Mouse (Mus musculus): ENCODE measurements around the gene Cacna1d. TPM values are rescaled to one million over a fixed set of nuclear protein-coding genes. Genes with fewer than 3 reads are reported as not detected.

Gene Cacna1d
- polyA plus RNA-seq, 1 experiment from 2014 or later: 4.2 TPM

GRCm38 (mm10) chr14:30120023-30120422 lies 371.2 kb downstream of the Cacna1d start:
- 74% methylated on average over 5 of the region's 5 CpGs for WGBS
- Histone ChIP-seq H3K9ac (no peak overlapping the region), H3K27ac (replicated peaks) (no peak overlapping the region), H3K4me3 (replicated peaks) (no peak overlapping the region), H3K4me2 (replicated peaks) (no peak overlapping the region), H3K27me3 (no peaks in the 10 kb centered on the region), H3K4me1 (peaks cover 5% of the 10 kb centered on the region), H3K9me3 (replicated peaks) (no peaks in the 10 kb centered on the region), H3K36me3 (peaks cover 7% of the 10 kb centered on the region; the same call in 1 of the 2 replicates)
- ATAC-seq (ENCODE audit: insufficient number of reproducible peaks, low FRiP score, low TSS enrichment, low read depth): no peak

GRCm38 (mm10) chr14:30113392-30114108 lies 377.7 kb downstream of the Cacna1d start:
- Histone ChIP-seq H3K4me1 (no peaks in the 10 kb centered on the region), H3K27ac (replicated peaks) (no peak overlapping the region), H3K9ac (no peak overlapping the region), H3K36me3 (peaks cover 9% of the 10 kb centered on the region; the same call in 1 of the 2 replicates), H3K9me3 (replicated peaks) (no peaks in the 10 kb centered on the region), H3K27me3 (no peaks in the 10 kb centered on the region), H3K4me3 (replicated peaks) (no peak overlapping the region), H3K4me2 (replicated peaks) (no peak overlapping the region)
- 55% methylated on average over 9 of the region's 9 CpGs for WGBS
- ATAC-seq (ENCODE audit: insufficient number of reproducible peaks, low FRiP score, low TSS enrichment, low read depth): no peak

- Histone ChIP-seq H3K9ac (no peak overlapping the region), H3K9me3 (replicated peaks) (no peaks in the 10 kb centered on the region), H3K27ac (replicated peaks) (no peak overlapping the region), H3K4me2 (replicated peaks) (no peak overlapping the region), H3K27me3 (no peaks in the 10 kb centered on the region), H3K36me3 (0 out of 2 replicates have a peak, but pooled peaks cover 3% of the 10 kb centered on the region), H3K4me1 (peaks cover 2% of the 10 kb centered on the region; the same call in 1 of the 2 replicates), H3K4me3 (replicated peaks) (no peak overlapping the region)
- 45% methylated on average over 2 of the region's 2 CpGs for WGBS
- ATAC-seq (ENCODE audit: insufficient number of reproducible peaks, low FRiP score, low TSS enrichment, low read depth): no peak
Observed at GRCm38 (mm10) chr14:30109079-30109478, 382.2 kb downstream of the Cacna1d start.

GRCm38 (mm10) chr14:30106550-30106949 lies 384.7 kb downstream of the Cacna1d start:
- Histone ChIP-seq H3K27me3 (no peaks in the 10 kb centered on the region), H3K4me3 (replicated peaks) (no peak overlapping the region), H3K9me3 (replicated peaks) (no peaks in the 10 kb centered on the region), H3K36me3 (0 out of 2 replicates have a peak, but pooled peaks cover 3% of the 10 kb centered on the region), H3K4me2 (replicated peaks) (no peak overlapping the region), H3K27ac (replicated peaks) (no peak overlapping the region), H3K4me1 (peaks cover 2% of the 10 kb centered on the region; the same call in 1 of the 2 replicates), H3K9ac (no peak overlapping the region)
- ATAC-seq (ENCODE audit: insufficient number of reproducible peaks, low FRiP score, low TSS enrichment, low read depth): no peak
- WGBS: 89% methylated on average over 4 of the region's 4 CpGs

- Histone ChIP-seq H3K9me3 (replicated peaks) (no peaks in the 10 kb centered on the region), H3K4me3 (replicated peaks) (no peak overlapping the region), H3K4me2 (replicated peaks) (no peak overlapping the region), H3K9ac (no peak overlapping the region), H3K4me1 (peaks cover 2% of the 10 kb centered on the region; the same call in 1 of the 2 replicates), H3K36me3 (0 out of 2 replicates have a peak, but pooled peaks cover 2% of the 10 kb centered on the region), H3K27ac (replicated peaks) (no peak overlapping the region), H3K27me3 (no peaks in the 10 kb centered on the region)
- 49% methylated on average over 6 of the region's 6 CpGs for WGBS
- ATAC-seq (ENCODE audit: insufficient number of reproducible peaks, low FRiP score, low TSS enrichment, low read depth): no peak
Observed at GRCm38 (mm10) chr14:30105551-30105950, 385.7 kb downstream of the Cacna1d start.

GRCm38 (mm10) chr14:30103946-30104536 lies 387.2 kb downstream of the Cacna1d start:
- ATAC-seq (ENCODE audit: insufficient number of reproducible peaks, low FRiP score, low TSS enrichment, low read depth): no peak
- H3K27ac ChIP-seq (replicated peaks): no peak overlapping the region
- peaks cover 2% of the 10 kb centered on the region; the same call in 1 of the 2 replicates for H3K4me1 ChIP-seq
- no peaks in the 10 kb centered on the region for H3K9me3 ChIP-seq (replicated peaks)
- H3K4me3 ChIP-seq (replicated peaks): no peak overlapping the region
- no peaks in the 10 kb centered on the region for H3K27me3 ChIP-seq
- no peak overlapping the region for H3K4me2 ChIP-seq (replicated peaks)
- 66% methylated on average over 8 of the region's 8 CpGs for WGBS
- no peak overlapping the region for H3K9ac ChIP-seq
- H3K36me3 ChIP-seq: 0 out of 2 replicates have a peak, but pooled peaks cover 2% of the 10 kb centered on the region

- Histone ChIP-seq H3K27ac (replicated peaks) (no peak overlapping the region), H3K4me3 (replicated peaks) (no peak overlapping the region), H3K9ac (no peak overlapping the region), H3K27me3 (no peaks in the 10 kb centered on the region), H3K36me3 (peaks cover 8% of the 10 kb centered on the region; the same call in 1 of the 2 replicates), H3K9me3 (replicated peaks) (no peaks in the 10 kb centered on the region), H3K4me2 (replicated peaks) (no peak overlapping the region), H3K4me1 (no peaks in the 10 kb centered on the region)
- WGBS: 51% methylated on average over 5 of the region's 5 CpGs
- no peak for ATAC-seq (ENCODE audit: insufficient number of reproducible peaks, low FRiP score, low TSS enrichment, low read depth)
Observed at GRCm38 (mm10) chr14:30097239-30097638, 394.0 kb downstream of the Cacna1d start.

GRCm38 (mm10) chr14:30092426-30092825 lies 398.8 kb downstream of the Cacna1d start:
- no peaks in the 10 kb centered on the region for H3K9me3 ChIP-seq (replicated peaks)
- no peak overlapping the region for H3K4me3 ChIP-seq (replicated peaks)
- H3K36me3 ChIP-seq: peaks cover 6% of the 10 kb centered on the region; the same call in 1 of the 2 replicates
- no peak overlapping the region for H3K9ac ChIP-seq
- no peaks in the 10 kb centered on the region for H3K27me3 ChIP-seq
- 83% methylated on average over 4 of the region's 4 CpGs for WGBS
- no peaks in the 10 kb centered on the region for H3K4me1 ChIP-seq
- no peak overlapping the region for H3K27ac ChIP-seq (replicated peaks)
- H3K4me2 ChIP-seq (replicated peaks): no peak overlapping the region
- no peak for ATAC-seq (ENCODE audit: insufficient number of reproducible peaks, low FRiP score, low TSS enrichment, low read depth)

- no peak overlapping the region for H3K4me3 ChIP-seq (replicated peaks)
- H3K4me1 ChIP-seq: no peaks in the 10 kb centered on the region
- no peak overlapping the region for H3K27ac ChIP-seq (replicated peaks)
- no peak for ATAC-seq (ENCODE audit: insufficient number of reproducible peaks, low FRiP score, low TSS enrichment, low read depth)
- WGBS: 77% methylated on average over 2 of the region's 2 CpGs
- no peaks in the 10 kb centered on the region for H3K9me3 ChIP-seq (replicated peaks)
- H3K9ac ChIP-seq: no peak overlapping the region
- peaks cover 5% of the 10 kb centered on the region; the same call in 1 of the 2 replicates for H3K36me3 ChIP-seq
- no peak overlapping the region for H3K4me2 ChIP-seq (replicated peaks)
- no peaks in the 10 kb centered on the region for H3K27me3 ChIP-seq
Observed at GRCm38 (mm10) chr14:30092021-30092420, 399.2 kb downstream of the Cacna1d start.

- Histone ChIP-seq H3K9ac (no peak overlapping the region), H3K9me3 (replicated peaks) (no peaks in the 10 kb centered on the region), H3K4me1 (peaks cover 11% of the 10 kb centered on the region), H3K4me2 (replicated peaks) (no peak overlapping the region), H3K27ac (replicated peaks) (no peak overlapping the region), H3K27me3 (no peaks in the 10 kb centered on the region), H3K36me3 (0 out of 2 replicates have a peak, but pooled peaks cover 6% of the 10 kb centered on the region), H3K4me3 (replicated peaks) (no peak overlapping the region)
- no peak for ATAC-seq (ENCODE audit: insufficient number of reproducible peaks, low FRiP score, low TSS enrichment, low read depth)
- WGBS: 63% methylated on average over 4 of the region's 4 CpGs
Observed at GRCm38 (mm10) chr14:30079729-30080128, 411.5 kb downstream of the Cacna1d start.

- Histone ChIP-seq H3K27me3 (no peaks in the 10 kb centered on the region), H3K4me1 (peaks cover 11% of the 10 kb centered on the region), H3K4me2 (replicated peaks) (no peak overlapping the region), H3K4me3 (replicated peaks) (no peak overlapping the region), H3K27ac (replicated peaks) (no peak overlapping the region), H3K9me3 (replicated peaks) (no peaks in the 10 kb centered on the region), H3K9ac (no peak overlapping the region), H3K36me3 (0 out of 2 replicates have a peak, but pooled peaks cover 6% of the 10 kb centered on the region)
- ATAC-seq (ENCODE audit: insufficient number of reproducible peaks, low FRiP score, low TSS enrichment, low read depth): peak; percentile 51; the same call in 1 of the 2 replicates
- WGBS: 68% methylated on average over 15 of the region's 15 CpGs
Observed at GRCm38 (mm10) chr14:30078115-30078808, 413.0 kb downstream of the Cacna1d start.
